Mouse (Mus musculus) duodenum, adult 2 months (tissue): ENCODE results near the gene Olfr1107. TPM values are rescaled to one million over a fixed set of nuclear protein-coding genes. Genes with fewer than 3 reads are reported as not detected.

ENCODE experiments used
- polyA plus RNA-seq: library from polyadenylated mRNA; depleted of rRNA; stranded (reverse); fragments of >200 nt; gene quantifications from 2 replicates; pipeline ENCODE4 v1.2.3, GENCODE M21; 2012; ENCODE audit warnings: low replicate concordance; rRNA removed

Gene Olfr1107
- not detected in 2 replicates for polyA plus RNA-seq

GRCm38 (mm10) chr2:87075717-87076116, at the start of gene Olfr1107:
Olfr1107 (minus strand) TSS chr2:87075817.

GRCm38 (mm10) chr2:87114467-87114866, 38.9 kb upstream of the Olfr1107 start, which contains the start of gene Olfr259:
Olfr259 (minus strand) TSS chr2:87114567.

GRCm38 (mm10) chr2:87095908-87096307, 20.3 kb upstream of the Olfr1107 start, which contains the start of gene Olfr1109:
Olfr1109 (minus strand) TSS chr2:87096008.

GRCm38 (mm10) chr2:87052173-87052572, 23.4 kb downstream of the Olfr1107 start, which contains the start of gene Olfr1106:
Olfr1106 (minus strand) TSS chr2:87052273.

GRCm38 (mm10) chr2:87036431-87036830, 39.2 kb downstream of the Olfr1107 start, which contains the start of gene Olfr1105:
Olfr1105 (minus strand) TSS chr2:87036531.

GRCm38 (mm10) chr2:87026980-87027379, 48.6 kb downstream of the Olfr1107 start, which contains the start of gene Olfr1104:
Olfr1104 (minus strand) TSS chr2:87027080.

Other genes starting within 250 kb of the Olfr1107 start
- not detected in 2 replicates for gene Olfr1095, start 224.1 kb downstream of the Olfr1107 start, polyA plus RNA-seq
- not detected in 2 replicates for gene Gm13723, start 201.0 kb downstream of the Olfr1107 start, polyA plus RNA-seq
- not detected in 2 replicates for gene Olfr1097, start 183.6 kb downstream of the Olfr1107 start, polyA plus RNA-seq
- not detected in 2 replicates for gene Olfr1098, start 151.3 kb downstream of the Olfr1107 start, polyA plus RNA-seq
- not detected in 2 replicates for gene Olfr1099, start 115.1 kb downstream of the Olfr1107 start, polyA plus RNA-seq
- gene Olfr1100, start 95.9 kb downstream of the Olfr1107 start, polyA plus RNA-seq: not detected in 2 replicates
- not detected in 2 replicates for gene Olfr1101, start 84.6 kb downstream of the Olfr1107 start, polyA plus RNA-seq
- not detected in 2 replicates for gene Olfr1102, start 77.4 kb downstream of the Olfr1107 start, polyA plus RNA-seq
- not detected in 2 replicates for gene Olfr1104, start 48.7 kb downstream of the Olfr1107 start, polyA plus RNA-seq
- not detected in 2 replicates for gene Olfr1105, start 39.3 kb downstream of the Olfr1107 start, polyA plus RNA-seq
- gene Olfr1106, start 23.5 kb downstream of the Olfr1107 start, polyA plus RNA-seq: not detected in 2 replicates
- not detected in 2 replicates for gene Olfr1109, start 20.2 kb upstream of the Olfr1107 start, polyA plus RNA-seq
- not detected in 2 replicates for gene Olfr259, start 38.8 kb upstream of the Olfr1107 start, polyA plus RNA-seq
- not detected in 2 replicates for gene Olfr1110, start 64.5 kb upstream of the Olfr1107 start, polyA plus RNA-seq
- not detected in 2 replicates for gene Olfr1111, start 76.8 kb upstream of the Olfr1107 start, polyA plus RNA-seq
- gene Olfr1112, start 112.0 kb upstream of the Olfr1107 start, polyA plus RNA-seq: not detected in 2 replicates
- not detected in 2 replicates for gene Olfr1113, start 133.2 kb upstream of the Olfr1107 start, polyA plus RNA-seq
- not detected in 2 replicates for gene Olfr1115, start 172.2 kb upstream of the Olfr1107 start, polyA plus RNA-seq
- not detected in 2 replicates for gene Olfr1116, start 191.7 kb upstream of the Olfr1107 start, polyA plus RNA-seq
- gene Olfr1118, start 231.8 kb upstream of the Olfr1107 start, polyA plus RNA-seq: not detected in 2 replicates